Mouse (Mus musculus) heart, adult 2 months (tissue): Measurements from ENCODE around the gene Endov.

Experiments used
- CTCF ChIP-seq: fragments of 200-600 bp; IDR thresholded peaks from 2 replicates; pipeline ENCODE4 v1.8.1; 2022; ENCODE audit warnings: antibody characterized with exemption, mild to moderate bottlenecking, moderate library complexity
- EP300 ChIP-seq: fragments of 200-500 bp; IDR thresholded peaks from 2 replicates; pipeline ENCODE4 v1.6.1; 2011; ENCODE audit warnings: low read depth, low read length, control low read depth; ENCODE audit not compliant: insufficient read depth
- POLR2A ChIP-seq: fragments of 200-500 bp; IDR thresholded peaks from 2 replicates; pipeline ENCODE4 v1.6.1; 2011; ENCODE audit warnings: mild to moderate bottlenecking, low read depth, low read length, control low read depth; ENCODE audit not compliant: insufficient read depth

DNA sequence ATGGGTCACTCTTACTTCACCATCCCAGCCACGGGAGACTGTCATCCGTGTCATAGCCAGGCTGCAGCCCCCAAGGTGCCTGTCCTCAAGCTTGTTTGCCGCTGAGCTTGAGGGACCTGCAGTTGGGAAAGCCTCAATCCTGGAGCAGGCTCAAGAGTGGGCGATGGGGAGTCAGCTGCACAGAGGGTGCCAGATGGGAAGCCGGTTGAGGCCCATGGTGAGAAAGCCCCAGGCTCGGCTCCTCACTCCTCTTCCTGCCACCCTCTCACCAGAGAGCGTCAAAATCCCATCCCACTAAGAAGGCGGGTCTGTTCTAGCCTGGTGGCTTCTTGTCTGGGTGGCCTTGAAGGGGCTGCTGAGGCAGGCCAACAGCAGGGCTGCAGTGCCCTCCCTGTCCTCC, 16.6 kb downstream of the Endov start:
- TF ChIP-seq CTCF (no peak), POLR2A (no peak), EP300 (no peak)
